Mouse (Mus musculus): Measurements from ENCODE around the gene Pop5. TPM values are rescaled to one million over a fixed set of nuclear protein-coding genes. Genes with fewer than 3 reads are reported as not detected.

Pop5 gene
- total RNA-seq, 2 experiments from 2014 or later, result 116 to 117 TPM

DNA sequence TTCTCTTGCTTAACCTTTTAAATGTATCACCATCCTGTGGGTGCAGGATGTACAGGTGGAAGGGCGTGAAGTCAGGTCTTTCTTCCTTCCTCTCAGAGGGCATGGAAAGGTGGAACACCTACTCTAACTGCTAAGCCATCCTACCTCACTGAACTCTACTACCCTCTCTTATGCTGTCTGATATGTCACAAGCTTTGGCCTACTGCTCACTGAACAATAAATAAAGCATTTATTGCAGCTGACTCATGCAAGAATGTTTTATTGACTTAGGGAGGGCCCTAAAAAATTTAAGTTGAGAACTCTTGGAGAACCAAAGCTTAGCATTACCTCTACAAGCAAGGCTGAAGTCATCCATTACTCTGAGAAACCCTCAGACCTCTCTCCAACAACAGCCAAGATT is 34.3 kb downstream of the Pop5 start:
- no peak overlapping the region for H3K27ac ChIP-seq
- H3K4me3 ChIP-seq, result peak overlapping the region; percentile 7; the same call in 1 of the 2 replicates
- TF ChIP-seq CTCF (IDR thresholded peaks at IDR 0.05), result no peak
- intact Hi-C loops (cut with DNase I), result loop anchor here (2.0 kb wide), 1 partner anchor 63 kb away; no protein-coding TSS in a partner anchor
- DNase-seq (ENCODE audit: extremely low spot score in 1 of 2, low spot score in 2 of 2), result no peak

DNA sequence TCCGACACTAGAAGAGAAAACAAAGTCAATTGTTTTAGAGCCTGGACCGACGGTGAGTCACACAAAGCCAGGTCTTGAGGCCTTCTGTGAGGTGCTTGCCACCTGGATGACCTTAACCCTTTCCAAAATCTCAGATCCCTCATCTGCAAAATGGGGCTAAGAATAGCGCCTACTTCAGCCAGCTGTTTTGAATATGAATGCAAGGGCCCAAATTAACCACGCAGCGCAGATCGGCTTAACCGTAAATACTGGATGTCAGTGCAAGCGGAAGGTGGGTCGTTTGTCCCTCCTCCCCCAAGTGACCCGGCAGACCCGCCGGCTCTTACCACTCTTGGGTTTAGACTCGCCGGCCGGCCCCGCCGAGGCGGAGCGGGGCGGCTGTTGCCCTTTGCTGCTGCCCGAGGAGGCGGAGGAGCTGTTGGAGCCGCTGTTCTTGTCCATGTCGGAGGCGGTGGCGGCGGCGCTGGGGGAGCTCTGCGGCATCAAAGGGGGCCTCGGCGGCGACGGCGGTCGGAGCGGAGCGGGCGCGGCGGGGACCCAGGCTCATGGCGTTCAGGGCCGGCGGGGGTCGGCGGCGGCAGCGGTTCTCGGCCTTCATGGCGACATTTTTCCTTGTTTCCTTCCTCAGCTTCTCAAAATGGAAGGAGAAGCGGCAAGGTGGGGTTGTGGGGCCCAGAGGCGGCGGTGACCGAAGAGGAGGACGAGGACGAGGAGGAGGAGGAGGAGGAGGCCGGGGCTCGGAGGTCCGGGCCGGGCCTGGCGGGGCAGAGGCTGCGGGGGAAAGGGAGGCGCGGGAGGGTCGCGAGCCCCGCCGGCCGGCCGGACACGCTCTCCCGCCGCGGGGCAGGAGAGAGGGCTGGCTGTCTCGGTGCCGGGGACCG is 36.5 kb downstream of the Pop5 start:
- H3K4me3 ChIP-seq, result peak overlapping the region; percentile 98
- peak overlapping the region; percentile 92 for H3K27ac ChIP-seq
- intact Hi-C loops (cut with DNase I), result no loop called here
- no peak for TF ChIP-seq CTCF (IDR thresholded peaks at IDR 0.05)
- peak; percentile 36 to 37 for DNase-seq (ENCODE audit: extremely low spot score in 1 of 2, low spot score in 2 of 2)

DNA sequence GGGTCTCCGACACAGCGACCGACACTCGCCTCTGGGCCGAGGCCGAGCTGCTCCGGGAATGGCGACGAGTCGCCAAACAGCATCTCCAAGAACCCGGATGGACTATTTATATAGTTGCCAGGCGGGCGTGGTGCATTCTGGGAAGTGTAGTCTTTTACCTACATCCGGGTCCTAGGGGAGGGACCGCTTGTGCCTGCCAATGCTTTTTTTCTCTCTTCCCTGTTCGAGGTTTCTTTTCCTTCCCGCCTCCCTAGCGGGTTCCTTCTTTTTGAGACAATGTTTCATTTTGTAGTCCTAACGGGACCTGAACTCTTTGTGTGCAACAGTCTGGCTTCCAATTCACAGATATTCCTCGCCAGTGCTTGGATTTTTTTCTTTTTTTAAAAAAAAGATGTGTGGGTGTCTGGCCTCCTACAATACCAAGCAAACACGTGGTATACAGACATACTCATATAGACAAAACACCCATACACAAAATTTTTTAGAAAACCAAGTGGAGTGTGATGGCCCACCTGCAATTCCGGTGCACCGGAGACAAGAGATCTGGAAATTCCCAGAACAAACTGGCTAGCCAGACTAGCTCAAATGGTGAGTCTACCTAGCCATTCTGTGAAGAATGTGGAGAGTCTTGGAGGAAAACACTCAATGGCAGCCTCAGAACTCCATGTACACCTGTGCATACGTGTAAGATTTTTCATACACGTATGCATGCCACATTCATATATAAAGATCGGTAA is 37.3 kb downstream of the Pop5 start, which contains the start of gene Rnf10:
Gene Rnf10, minus strand, starts transcription at position 87 of the 737 bp plus-strand sequence.
- Histone ChIP-seq H3K27ac (peak within 1 kb of the TSS; percentile 92), H3K4me3 (peak within 1 kb of the TSS; percentile 98)
- no peak for TF ChIP-seq CTCF (IDR thresholded peaks at IDR 0.05)
- intact Hi-C loops (cut with DNase I), result no loop called here
- DNase-seq (ENCODE audit: extremely low spot score in 1 of 2, low spot score in 2 of 2), result peak; percentile 97 to 99

DNA sequence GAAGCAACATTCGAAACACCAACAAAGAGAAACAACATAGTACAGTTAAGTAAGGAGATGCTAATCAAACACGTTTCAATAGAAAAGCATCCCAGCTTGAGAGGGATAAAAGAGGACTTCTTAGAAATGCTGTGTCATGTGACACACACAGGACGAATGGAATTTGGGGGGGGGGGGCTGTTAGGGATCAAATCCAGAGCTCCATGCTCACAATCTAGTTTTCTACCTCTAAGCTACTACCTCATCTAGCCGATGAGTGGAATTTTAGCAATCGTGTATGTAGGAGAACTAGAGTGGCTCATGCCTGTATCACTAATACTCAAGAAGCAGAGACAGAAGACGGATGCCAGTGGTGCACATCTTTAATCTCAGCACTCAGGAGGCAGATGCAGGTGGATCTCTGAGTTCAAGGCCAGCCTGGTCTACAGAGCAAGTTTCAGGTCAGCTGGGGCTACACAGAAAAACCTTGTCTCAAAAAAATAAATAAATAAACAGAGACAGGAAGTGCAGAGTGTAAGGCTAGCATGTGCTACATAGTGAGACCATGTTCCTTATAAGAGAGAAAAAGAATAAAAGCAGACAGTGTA is 38.0 kb downstream of the Pop5 start:
- no peak overlapping the region for H3K4me3 ChIP-seq
- no peak overlapping the region for H3K27ac ChIP-seq
- intact Hi-C loops (cut with DNase I), result no loop called here
- TF ChIP-seq CTCF (IDR thresholded peaks at IDR 0.05), result no peak
- DNase-seq (ENCODE audit: extremely low spot score in 1 of 2, low spot score in 2 of 2), result no peak

DNA sequence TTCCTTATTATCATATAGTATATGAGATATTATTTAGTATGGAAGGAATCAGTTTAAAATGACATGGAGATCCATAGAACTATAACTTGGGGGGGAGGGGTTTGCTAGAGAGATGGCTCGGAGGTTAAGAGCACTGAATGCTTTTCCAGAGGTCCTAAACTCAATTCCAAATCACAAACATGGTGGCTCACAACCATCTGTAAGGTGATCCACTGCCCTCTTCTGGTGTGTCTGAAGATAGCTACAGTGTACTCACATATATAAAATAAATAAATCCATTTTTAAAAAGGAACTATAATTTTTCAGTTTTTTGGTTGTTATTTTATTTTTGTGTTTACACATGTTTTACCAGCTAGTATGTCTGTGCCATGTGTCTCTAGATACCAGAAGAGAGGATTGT is 38.7 kb downstream of the Pop5 start:
- H3K4me3 ChIP-seq, result no peak overlapping the region
- DNase-seq (ENCODE audit: extremely low spot score in 1 of 2, low spot score in 2 of 2), result no peak
- H3K27ac ChIP-seq, result no peak overlapping the region
- intact Hi-C loops (cut with DNase I), result no loop called here
- TF ChIP-seq CTCF (IDR thresholded peaks at IDR 0.05), result peak; percentile 36

DNA sequence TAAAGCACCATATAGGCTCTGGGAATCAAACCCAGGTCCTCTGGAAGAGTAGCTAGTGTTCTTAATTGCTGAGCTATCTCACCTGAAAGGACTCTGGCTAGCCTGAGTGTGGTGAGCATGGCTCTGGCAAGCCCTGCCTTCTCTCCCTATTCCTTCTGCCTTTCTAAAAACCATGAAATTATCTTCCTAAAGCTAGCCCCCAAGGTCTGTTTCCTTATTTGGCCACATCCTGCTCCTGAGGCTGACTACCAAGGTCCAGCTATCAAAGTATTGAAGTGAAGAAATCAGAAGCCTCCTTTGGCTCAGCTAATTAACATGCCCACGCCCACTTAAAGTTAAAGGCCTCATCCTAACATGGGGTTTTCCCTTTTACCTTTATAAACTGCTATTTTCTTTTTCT is 39.1 kb downstream of the Pop5 start:
- no peak for DNase-seq (ENCODE audit: extremely low spot score in 1 of 2, low spot score in 2 of 2)
- H3K27ac ChIP-seq, result no peak overlapping the region
- TF ChIP-seq CTCF (IDR thresholded peaks at IDR 0.05), result no peak
- intact Hi-C loops (cut with DNase I), result no loop called here
- no peak overlapping the region for H3K4me3 ChIP-seq

DNA sequence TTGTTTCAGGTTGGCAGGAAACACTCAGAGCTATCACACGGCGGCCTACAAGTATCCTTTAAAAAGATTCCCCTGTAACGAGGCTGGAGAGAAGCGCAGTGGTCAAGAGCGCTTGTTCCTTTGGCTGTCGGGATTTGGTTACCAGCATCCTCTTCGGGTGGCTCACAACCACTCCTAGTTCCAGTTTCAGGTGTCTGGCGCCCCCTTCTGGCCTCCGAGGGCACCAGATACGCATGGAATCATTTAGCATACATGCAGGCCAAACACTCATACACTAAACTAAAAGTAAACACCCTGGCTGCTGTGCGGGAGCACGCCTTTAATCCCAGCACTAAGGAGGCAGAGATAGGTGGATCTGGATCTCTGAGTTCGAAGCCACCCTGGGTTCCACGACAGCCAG is 40.4 kb downstream of the Pop5 start:
- peak; percentile 33 for TF ChIP-seq CTCF (IDR thresholded peaks at IDR 0.05)
- intact Hi-C loops (cut with DNase I), result no loop called here
- H3K27ac ChIP-seq, result no peak overlapping the region
- DNase-seq (ENCODE audit: extremely low spot score in 1 of 2, low spot score in 2 of 2), result no peak
- no peak overlapping the region for H3K4me3 ChIP-seq

DNA sequence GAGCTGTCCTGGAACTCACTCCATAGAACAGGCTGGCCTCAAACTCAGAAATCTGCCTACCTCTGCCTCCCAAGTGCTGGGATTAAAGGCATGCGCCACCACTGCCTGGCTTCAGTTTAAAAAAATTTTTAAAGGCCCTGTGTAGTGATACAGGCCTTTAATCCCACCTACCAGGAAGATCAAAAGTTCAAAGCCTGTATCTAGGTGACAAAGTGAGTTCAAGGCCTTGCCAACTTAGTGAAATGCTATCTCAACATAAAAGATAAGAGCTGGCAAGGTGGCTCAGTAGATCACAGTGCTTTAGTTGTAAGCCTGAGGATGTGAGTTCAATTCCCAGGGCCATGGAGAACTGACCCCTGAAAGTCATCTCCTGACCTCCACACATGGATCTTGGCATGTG is 42.4 kb downstream of the Pop5 start:
- Histone ChIP-seq H3K4me3 (no peak overlapping the region), H3K27ac (no peak overlapping the region)
- no peak for TF ChIP-seq CTCF (IDR thresholded peaks at IDR 0.05)
- intact Hi-C loops (cut with DNase I), result loop anchor here (2.0 kb wide), 1 partner anchor 49 kb away; the partner anchor contains the start of gene Srsf9
- no peak for DNase-seq (ENCODE audit: extremely low spot score in 1 of 2, low spot score in 2 of 2)

DNA sequence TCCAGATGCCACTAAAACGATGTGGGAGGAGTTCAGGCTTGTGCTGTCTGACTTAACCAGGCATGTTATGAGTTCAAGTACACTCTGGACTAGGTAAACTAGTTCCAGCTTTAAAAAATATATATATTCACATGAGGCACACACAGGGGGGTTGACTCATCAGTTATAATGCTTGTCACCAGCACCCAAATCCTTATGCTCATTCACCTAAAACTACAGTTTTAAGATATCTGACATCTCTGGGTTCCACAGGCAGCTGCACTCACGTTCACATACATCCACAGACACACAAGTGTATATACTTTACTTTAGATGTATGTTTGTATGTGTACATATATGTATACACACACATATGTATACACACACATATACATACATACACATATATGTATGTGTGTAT is 43.1 kb downstream of the Pop5 start:
- Histone ChIP-seq H3K27ac (no peak overlapping the region), H3K4me3 (no peak overlapping the region)
- TF ChIP-seq CTCF (IDR thresholded peaks at IDR 0.05), result no peak
- DNase-seq (ENCODE audit: extremely low spot score in 1 of 2, low spot score in 2 of 2), result no peak
- intact Hi-C loops (cut with DNase I), result loop anchor here (2.0 kb wide), 1 partner anchor 48 kb away; the partner anchor contains the start of gene Srsf9

DNA sequence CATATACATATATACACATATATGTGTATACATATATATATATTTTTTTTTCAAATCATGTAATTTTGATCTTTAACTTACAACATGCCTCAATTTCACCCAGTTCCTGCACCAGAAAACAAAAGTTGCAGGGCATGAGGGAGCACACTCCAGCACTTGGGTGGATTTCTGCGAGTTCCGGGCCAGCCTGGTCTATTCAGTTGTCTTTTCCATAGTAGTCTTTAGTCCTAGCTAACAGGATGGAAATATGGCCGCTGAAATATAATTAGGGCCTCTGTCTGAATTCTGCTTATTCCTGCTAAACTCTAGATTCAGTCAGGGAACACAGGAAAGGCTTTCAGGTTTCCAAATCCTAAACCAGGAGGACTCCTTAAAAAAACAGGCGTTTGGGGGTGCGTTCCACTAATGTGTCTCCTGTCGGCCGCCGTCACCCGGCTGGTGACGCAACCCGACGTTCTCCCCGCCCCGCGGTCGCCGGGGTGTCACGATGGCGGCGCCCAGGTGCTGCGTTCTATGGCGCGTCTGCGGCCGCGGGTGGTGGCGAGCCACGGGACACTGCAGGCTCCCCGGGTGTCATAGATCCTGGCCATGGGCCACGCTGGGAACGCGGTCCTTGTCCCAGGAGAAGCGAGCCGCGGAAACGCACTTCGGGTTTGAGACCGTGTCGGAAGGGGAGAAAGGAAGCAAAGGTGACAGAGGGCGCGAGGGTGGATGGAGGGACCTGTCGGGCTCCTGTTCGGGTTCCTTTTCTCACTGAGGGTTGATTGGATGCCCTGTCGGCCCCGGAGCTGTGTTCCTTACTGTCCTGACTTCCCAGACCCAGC is 43.8 kb downstream of the Pop5 start, which contains the start of gene Coq5:
Gene Coq5, plus strand, starts transcription at position 441 of the 824 bp plus-strand sequence.
- intact Hi-C loops (cut with DNase I), result loop anchor here (2.0 kb wide), 1 partner anchor 47 kb away; the partner anchor contains the start of gene Srsf9
- Histone ChIP-seq H3K4me3 (peak within 1 kb of the TSS; percentile 84), H3K27ac (peak within 1 kb of the TSS; percentile 79)
- TF ChIP-seq CTCF (IDR thresholded peaks at IDR 0.05), result no peak
- DNase-seq (ENCODE audit: extremely low spot score in 1 of 2, low spot score in 2 of 2), result peak; percentile 86 to 92

Data from left cerebral cortex, adult 2 months (tissue).